Mouse (Mus musculus): ENCODE measurements around the gene Cln5.

Gene Cln5

GRCm38 (mm10) chr14:103112606-103113363 is 42.8 kb downstream of the Cln5 start:
- DNase-seq (ENCODE audit: low spot score in 2 of 2): no peak

GRCm38 (mm10) chr14:103114994-103115670 is 45.1 kb downstream of the Cln5 start:
- no peak for DNase-seq (ENCODE audit: low spot score in 2 of 2)

- DNase-seq (ENCODE audit: low spot score in 2 of 2): no peak
Observed at GRCm38 (mm10) chr14:103125756-103126155, 55.7 kb downstream of the Cln5 start.

All from frontal cortex, postnatal 36 days (tissue).